Mouse (Mus musculus): ENCODE results near the gene Scube1. TPM values are rescaled to one million over a fixed set of nuclear protein-coding genes. Genes with fewer than 3 reads are reported as not detected.

Scube1 gene
- polyA plus RNA-seq, 1 experiment from 2014 or later, result 4.9 TPM

DNA sequence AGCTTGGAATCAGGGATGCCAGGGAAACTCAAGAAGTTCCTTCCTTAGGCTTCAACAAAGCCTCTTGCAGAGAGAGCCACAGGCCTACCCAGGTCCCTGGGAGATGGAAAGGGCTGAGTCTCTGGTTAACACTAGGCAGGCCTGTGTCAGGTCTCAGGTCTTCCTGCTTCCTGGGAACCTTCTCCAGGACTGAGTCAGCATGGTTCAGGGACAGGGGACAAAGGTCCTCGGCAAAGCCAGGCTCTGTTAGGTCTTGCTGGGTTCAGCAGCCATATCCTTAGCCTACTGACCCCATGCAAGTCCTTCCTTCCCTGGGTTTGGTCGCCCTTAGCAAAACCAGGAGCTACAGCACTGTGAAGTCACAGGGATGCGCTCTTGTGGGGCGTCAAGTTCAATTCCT is 134.0 kb downstream of the Scube1 start:
- no peak for ATAC-seq (ENCODE audit: low read depth)
- Histone ChIP-seq H3K9me3 (ENCODE audit: control insufficient read depth, low read length) (peaks cover 5% of the 10 kb centered on the region; the same call in 1 of the 2 replicates), H3K4me1 (replicated peaks; ENCODE audit: control insufficient read depth, insufficient read depth, low read length) (peaks cover 13% of the 10 kb centered on the region), H3K36me3 (ENCODE audit: control insufficient read depth, insufficient read depth, low read length) (peaks cover 14% of the 10 kb centered on the region), H3K4me3 (ENCODE audit: low read length) (no peak overlapping the region), H3K4me2 (ENCODE audit: low read depth, low read length) (no peak overlapping the region), H3K27me3 (ENCODE audit: control insufficient read depth, insufficient read depth, low read depth, low read length) (no peaks in the 10 kb centered on the region), H3K27ac (ENCODE audit: low read length) (no peak overlapping the region), H3K9ac (ENCODE audit: low read length) (no peak overlapping the region)
- WGBS, result 93% methylated on average over 4 of the region's 4 CpGs

DNA sequence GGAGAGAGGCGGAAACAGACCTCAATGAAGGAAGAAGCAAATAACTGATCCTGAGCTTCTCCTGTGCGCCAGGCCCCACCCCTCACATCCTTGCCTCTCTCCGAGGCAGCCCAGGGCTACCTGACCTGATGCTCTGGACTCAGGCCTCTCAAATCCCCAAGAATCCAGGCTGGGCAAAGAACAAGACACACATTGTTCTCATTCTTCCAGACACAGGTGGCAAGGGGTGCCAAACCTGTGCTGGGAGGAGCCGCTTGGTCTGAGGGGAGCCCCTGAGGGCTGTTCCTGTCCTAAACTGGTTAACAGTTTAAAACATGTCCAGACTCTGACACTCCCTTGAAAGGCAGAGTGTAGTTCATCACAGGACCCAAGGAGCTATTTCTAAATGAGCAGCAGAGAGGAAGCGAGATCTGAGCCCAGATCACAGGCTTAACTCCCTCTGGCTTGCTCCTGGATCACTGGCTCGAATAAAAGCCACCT is 140.0 kb downstream of the Scube1 start:
- no peak overlapping the region for H3K4me3 ChIP-seq (ENCODE audit: low read length)
- H3K9me3 ChIP-seq (ENCODE audit: control insufficient read depth, low read length), result peaks cover 5% of the 10 kb centered on the region; the same call in 1 of the 2 replicates
- no peak overlapping the region for H3K27ac ChIP-seq (ENCODE audit: low read length)
- 83% methylated on average over 6 of the region's 6 CpGs for WGBS
- ATAC-seq (ENCODE audit: low read depth), result no peak
- no peak overlapping the region for H3K9ac ChIP-seq (ENCODE audit: low read length)
- H3K4me1 ChIP-seq (replicated peaks; ENCODE audit: control insufficient read depth, insufficient read depth, low read length), result no peaks in the 10 kb centered on the region
- peaks cover 41% of the 10 kb centered on the region for H3K36me3 ChIP-seq (ENCODE audit: control insufficient read depth, insufficient read depth, low read length)
- H3K27me3 ChIP-seq (ENCODE audit: control insufficient read depth, insufficient read depth, low read depth, low read length), result no peaks in the 10 kb centered on the region
- H3K4me2 ChIP-seq (ENCODE audit: low read depth, low read length), result no peak overlapping the region

DNA sequence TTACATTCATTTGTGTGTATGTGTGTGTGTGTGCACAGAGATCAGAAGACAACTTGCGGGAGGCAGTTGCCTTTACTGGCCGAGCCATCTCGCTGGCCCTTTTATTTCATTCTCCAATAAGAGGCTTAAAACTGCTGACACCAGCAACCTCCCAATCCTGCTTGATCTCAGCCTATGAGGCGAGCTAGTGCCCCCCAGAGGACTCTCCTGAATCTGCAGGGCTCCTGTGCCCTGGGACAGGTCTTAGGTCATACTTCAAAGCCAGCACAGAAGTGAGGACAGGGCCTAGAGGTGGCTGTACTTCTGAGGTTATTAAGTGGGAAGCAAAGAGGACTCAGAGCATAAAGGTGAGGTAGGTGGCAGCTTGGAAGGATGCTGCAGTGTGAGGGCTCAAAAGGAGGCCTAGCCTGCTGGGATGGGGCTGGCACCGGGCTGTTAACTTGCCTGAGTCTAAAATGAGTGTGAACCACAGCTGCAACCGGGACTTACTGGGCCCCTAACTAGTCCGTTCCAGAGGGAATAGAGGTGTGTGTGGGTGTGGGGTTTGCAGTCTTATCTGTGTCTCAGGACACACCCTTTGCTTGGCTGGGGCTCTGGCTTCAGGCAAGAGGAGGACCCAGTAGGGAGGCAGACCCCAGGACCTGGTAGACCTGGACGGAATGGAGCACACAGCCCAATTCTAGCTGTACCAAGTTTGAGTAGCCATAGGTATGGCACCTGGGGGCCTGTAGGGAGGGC is 141.2 kb downstream of the Scube1 start:
- Histone ChIP-seq H3K9ac (ENCODE audit: low read length) (no peak overlapping the region), H3K36me3 (ENCODE audit: control insufficient read depth, insufficient read depth, low read length) (peaks cover 43% of the 10 kb centered on the region)

DNA sequence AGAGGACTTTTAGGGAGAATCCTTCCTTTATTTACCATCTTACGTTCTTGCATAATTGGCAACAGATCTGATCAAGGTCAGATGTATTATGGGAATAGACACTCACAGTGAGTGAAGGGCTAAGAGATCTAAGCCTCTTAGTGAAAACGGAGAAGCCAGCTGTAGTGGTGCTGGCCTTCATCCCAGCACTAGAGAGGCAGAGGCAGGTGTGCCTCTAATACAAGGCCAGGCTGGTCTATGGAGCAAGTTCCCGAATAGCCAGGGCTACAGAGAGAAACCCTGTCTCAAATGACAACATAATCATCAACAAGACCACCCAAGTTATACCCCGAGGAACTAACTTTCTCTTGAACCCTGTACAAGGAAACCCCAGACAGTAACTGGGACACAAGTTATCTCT is 141.9 kb downstream of the Scube1 start:
- Histone ChIP-seq H3K4me2 (ENCODE audit: low read depth, low read length) (no peak overlapping the region), H3K9me3 (ENCODE audit: control insufficient read depth, low read length) (peaks cover 5% of the 10 kb centered on the region; the same call in 1 of the 2 replicates), H3K4me3 (ENCODE audit: low read length) (no peak overlapping the region), H3K9ac (ENCODE audit: low read length) (no peak overlapping the region), H3K4me1 (replicated peaks; ENCODE audit: control insufficient read depth, insufficient read depth, low read length) (no peaks in the 10 kb centered on the region), H3K36me3 (ENCODE audit: control insufficient read depth, insufficient read depth, low read length) (peaks cover 46% of the 10 kb centered on the region), H3K27me3 (ENCODE audit: control insufficient read depth, insufficient read depth, low read depth, low read length) (no peaks in the 10 kb centered on the region), H3K27ac (ENCODE audit: low read length) (no peak overlapping the region)
- no peak for ATAC-seq (ENCODE audit: low read depth)
- 81% methylated on average over 4 of the region's 4 CpGs for WGBS

More for the DNA sequence above, 141.2 kb downstream of the Scube1 start:
- no peak overlapping the region for H3K4me3 ChIP-seq (ENCODE audit: low read length)
- no peak for ATAC-seq (ENCODE audit: low read depth)
- no peaks in the 10 kb centered on the region for H3K4me1 ChIP-seq (replicated peaks; ENCODE audit: control insufficient read depth, insufficient read depth, low read length)
- H3K27me3 ChIP-seq (ENCODE audit: control insufficient read depth, insufficient read depth, low read depth, low read length), result no peaks in the 10 kb centered on the region
- peaks cover 5% of the 10 kb centered on the region; the same call in 1 of the 2 replicates for H3K9me3 ChIP-seq (ENCODE audit: control insufficient read depth, low read length)
- H3K27ac ChIP-seq (ENCODE audit: low read length), result no peak overlapping the region
- WGBS, result 74% methylated on average over 8 of the region's 8 CpGs
- H3K4me2 ChIP-seq (ENCODE audit: low read depth, low read length), result no peak overlapping the region

DNA sequence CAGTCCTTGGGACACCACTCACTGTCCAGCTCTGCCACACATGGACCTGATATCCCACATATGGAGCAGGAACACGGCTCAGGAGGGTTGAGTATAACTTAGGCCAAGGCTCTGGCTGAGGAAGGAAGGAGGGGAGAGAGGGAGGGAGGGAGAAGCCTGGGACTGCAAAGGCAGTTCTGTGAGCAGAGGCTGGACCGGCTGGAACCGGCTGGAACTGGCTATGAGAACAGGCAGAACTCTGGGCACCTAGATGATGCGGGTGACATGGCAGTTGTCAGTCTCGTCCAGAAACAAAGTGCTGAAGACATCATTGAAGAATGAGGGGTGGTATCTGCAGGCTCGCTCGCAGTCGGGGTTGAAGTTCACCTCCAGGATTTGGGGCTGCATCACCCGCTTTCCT is 148.2 kb downstream of the Scube1 start:
- no peaks in the 10 kb centered on the region for H3K27me3 ChIP-seq (ENCODE audit: control insufficient read depth, insufficient read depth, low read depth, low read length)
- WGBS, result 85% methylated on average over 9 of the region's 9 CpGs
- H3K4me3 ChIP-seq (ENCODE audit: low read length), result no peak overlapping the region
- H3K4me1 ChIP-seq (replicated peaks; ENCODE audit: control insufficient read depth, insufficient read depth, low read length), result no peaks in the 10 kb centered on the region
- ATAC-seq (ENCODE audit: low read depth), result no peak
- H3K36me3 ChIP-seq (ENCODE audit: control insufficient read depth, insufficient read depth, low read length), result peaks cover 45% of the 10 kb centered on the region
- no peaks in the 10 kb centered on the region for H3K9me3 ChIP-seq (ENCODE audit: control insufficient read depth, low read length)
- H3K27ac ChIP-seq (ENCODE audit: low read length), result no peak overlapping the region
- no peak overlapping the region for H3K4me2 ChIP-seq (ENCODE audit: low read depth, low read length)
- H3K9ac ChIP-seq (ENCODE audit: low read length), result no peak overlapping the region

DNA sequence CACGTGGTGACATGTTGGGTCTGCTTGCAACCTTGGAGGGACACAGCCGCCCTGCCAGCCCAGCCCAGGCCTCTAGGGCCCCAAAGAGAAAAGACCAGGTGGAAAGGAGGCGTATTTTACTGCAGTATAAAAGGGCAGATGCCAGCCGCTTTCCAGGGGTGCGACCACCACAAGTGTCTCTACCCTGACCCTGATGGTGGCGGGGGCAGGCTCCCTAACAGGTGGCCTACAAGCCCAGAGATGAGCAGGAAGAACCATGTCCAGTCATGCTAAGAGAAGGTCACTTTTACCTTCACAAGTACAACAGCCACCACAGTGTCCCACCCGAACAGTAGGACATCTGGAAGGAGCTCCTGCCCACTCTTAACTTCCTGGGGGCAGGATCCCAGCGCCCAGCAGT is 149.3 kb downstream of the Scube1 start:
- Histone ChIP-seq H3K36me3 (ENCODE audit: control insufficient read depth, insufficient read depth, low read length) (peaks cover 39% of the 10 kb centered on the region), H3K4me3 (ENCODE audit: low read length) (no peak overlapping the region), H3K9ac (ENCODE audit: low read length) (no peak overlapping the region), H3K4me2 (ENCODE audit: low read depth, low read length) (no peak overlapping the region), H3K4me1 (replicated peaks; ENCODE audit: control insufficient read depth, insufficient read depth, low read length) (no peaks in the 10 kb centered on the region), H3K27ac (ENCODE audit: low read length) (no peak overlapping the region), H3K9me3 (ENCODE audit: control insufficient read depth, low read length) (no peaks in the 10 kb centered on the region), H3K27me3 (ENCODE audit: control insufficient read depth, insufficient read depth, low read depth, low read length) (no peaks in the 10 kb centered on the region)
- 90% methylated on average over 8 of the region's 8 CpGs for WGBS
- no peak for ATAC-seq (ENCODE audit: low read depth)

DNA sequence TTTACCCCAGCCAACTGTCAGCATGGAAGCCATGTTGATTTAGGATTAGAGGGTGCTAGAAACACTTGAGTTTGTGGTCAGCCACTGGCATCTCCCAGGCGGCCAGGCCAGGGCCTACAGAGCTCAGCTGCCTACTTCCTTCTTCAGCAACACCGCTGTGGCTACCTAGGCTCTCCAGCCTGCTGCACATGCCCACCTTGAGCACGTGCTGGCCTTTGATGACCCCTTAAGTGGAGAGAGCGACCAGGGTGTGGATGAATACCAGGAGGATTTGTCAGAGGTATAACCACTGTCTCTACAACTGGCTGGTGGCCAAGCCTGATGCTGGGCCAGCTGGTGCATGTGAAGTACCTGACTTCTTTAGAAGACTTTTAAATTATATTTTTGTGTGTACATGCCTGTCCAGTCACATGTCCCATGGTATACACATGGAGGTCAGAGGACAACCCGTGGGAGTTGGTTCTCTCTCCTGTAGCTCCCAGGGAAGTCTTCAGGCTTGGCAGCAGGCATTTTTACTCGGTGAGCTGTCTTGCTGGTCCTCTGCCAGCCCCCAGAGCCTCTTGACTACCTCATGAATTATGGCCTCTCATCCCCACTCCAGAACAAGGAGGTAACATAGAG is 150.0 kb downstream of the Scube1 start:
- peak; percentile 36 for ATAC-seq (ENCODE audit: low read depth)
- Histone ChIP-seq H3K9me3 (ENCODE audit: control insufficient read depth, low read length) (no peaks in the 10 kb centered on the region), H3K9ac (ENCODE audit: low read length) (no peak overlapping the region), H3K36me3 (ENCODE audit: control insufficient read depth, insufficient read depth, low read length) (peaks cover 33% of the 10 kb centered on the region), H3K27ac (ENCODE audit: low read length) (no peak overlapping the region), H3K27me3 (ENCODE audit: control insufficient read depth, insufficient read depth, low read depth, low read length) (no peaks in the 10 kb centered on the region), H3K4me3 (ENCODE audit: low read length) (no peak overlapping the region), H3K4me1 (replicated peaks; ENCODE audit: control insufficient read depth, insufficient read depth, low read length) (no peaks in the 10 kb centered on the region), H3K4me2 (ENCODE audit: low read depth, low read length) (no peak overlapping the region)
- 70% methylated on average over 6 of the region's 6 CpGs for WGBS

DNA sequence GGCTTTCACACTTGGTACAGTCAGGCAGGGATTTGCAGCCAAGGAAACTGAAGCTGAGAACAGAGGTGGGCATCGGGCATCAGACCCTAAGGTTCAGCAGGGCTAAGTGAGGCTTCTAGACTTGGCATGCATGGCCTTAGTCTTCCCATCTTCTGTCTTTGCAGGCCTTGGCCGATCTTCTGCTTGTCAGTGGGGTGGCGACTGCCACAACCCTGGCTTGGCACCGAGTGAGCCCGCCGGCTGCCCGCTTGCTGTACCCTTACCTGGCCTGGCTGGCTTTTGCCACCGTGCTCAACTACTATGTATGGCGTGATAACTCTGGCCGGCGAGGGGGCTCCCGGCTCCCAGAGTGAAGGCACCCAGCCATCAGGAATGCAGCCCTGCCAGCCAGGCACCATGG is 151.2 kb downstream of the Scube1 start:
- WGBS, result 93% methylated on average over 12 of the region's 12 CpGs
- Histone ChIP-seq H3K4me2 (ENCODE audit: low read depth, low read length) (no peak overlapping the region), H3K36me3 (ENCODE audit: control insufficient read depth, insufficient read depth, low read length) (peaks cover 31% of the 10 kb centered on the region), H3K27me3 (ENCODE audit: control insufficient read depth, insufficient read depth, low read depth, low read length) (no peaks in the 10 kb centered on the region), H3K9me3 (ENCODE audit: control insufficient read depth, low read length) (no peaks in the 10 kb centered on the region), H3K9ac (ENCODE audit: low read length) (no peak overlapping the region), H3K27ac (ENCODE audit: low read length) (no peak overlapping the region), H3K4me1 (replicated peaks; ENCODE audit: control insufficient read depth, insufficient read depth, low read length) (no peaks in the 10 kb centered on the region), H3K4me3 (ENCODE audit: low read length) (no peak overlapping the region)
- ATAC-seq (ENCODE audit: low read depth), result no peak

DNA sequence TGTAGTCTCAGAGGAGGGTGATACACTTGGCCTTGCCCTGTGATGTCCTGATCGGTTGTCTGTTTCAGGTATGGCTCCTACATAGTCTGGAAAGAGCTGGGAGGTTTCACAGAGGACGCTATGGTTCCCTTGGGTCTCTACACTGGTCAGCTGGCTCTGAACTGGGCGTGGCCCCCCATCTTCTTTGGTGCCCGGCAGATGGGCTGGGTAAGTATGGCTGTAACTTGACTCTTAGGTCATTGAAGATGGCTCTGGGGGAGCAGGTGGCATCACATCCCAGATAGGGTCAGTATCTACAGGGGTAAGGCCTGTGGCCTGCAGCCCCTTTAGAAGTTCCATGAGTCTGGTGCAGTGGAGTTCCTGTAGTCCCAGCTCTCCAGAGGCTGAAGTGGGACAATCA is 152.7 kb downstream of the Scube1 start:
- Histone ChIP-seq H3K36me3 (ENCODE audit: control insufficient read depth, insufficient read depth, low read length) (peaks cover 23% of the 10 kb centered on the region), H3K9ac (ENCODE audit: low read length) (no peak overlapping the region), H3K27ac (ENCODE audit: low read length) (no peak overlapping the region), H3K4me2 (ENCODE audit: low read depth, low read length) (no peak overlapping the region), H3K9me3 (ENCODE audit: control insufficient read depth, low read length) (no peaks in the 10 kb centered on the region), H3K4me3 (ENCODE audit: low read length) (no peak overlapping the region), H3K27me3 (ENCODE audit: control insufficient read depth, insufficient read depth, low read depth, low read length) (no peaks in the 10 kb centered on the region), H3K4me1 (replicated peaks; ENCODE audit: control insufficient read depth, insufficient read depth, low read length) (no peaks in the 10 kb centered on the region)
- 86% methylated on average over 4 of the region's 4 CpGs for WGBS
- no peak for ATAC-seq (ENCODE audit: low read depth)
